Mouse (Mus musculus) layer of hippocampus, postnatal 36 days (tissue): ENCODE results near the gene Rasa2. TPM values are rescaled to one million over a fixed set of nuclear protein-coding genes. Genes with fewer than 3 reads are reported as not detected.
A peak's percentile ranks its signal among the peaks of the same experiment; 100 is the strongest.
"Not testable (repeated sequence)": the region's sequence is repeated elsewhere in the genome, so short reads cannot be mapped to it uniquely, and the experiment has no call there.

Experiments
- DNase-seq, 2 experiments: peaks; one replicate each; pipeline ENCODE4 v3.0.0; 2022
- total RNA-seq, 2 experiments: library from RNA; stranded (reverse); gene quantifications; 2 replicates each; pipeline ENCODE4 v1.2.3; 2021

The Rasa2 gene
- total RNA-seq, 2 experiments from 2014 or later, result 29.5 to 35.3 TPM

- DNase-seq, result no peak
These were observed 48.3 kb downstream of the Rasa2 start for GRCm38 (mm10) chr9:96583076-96583475.

DNA sequence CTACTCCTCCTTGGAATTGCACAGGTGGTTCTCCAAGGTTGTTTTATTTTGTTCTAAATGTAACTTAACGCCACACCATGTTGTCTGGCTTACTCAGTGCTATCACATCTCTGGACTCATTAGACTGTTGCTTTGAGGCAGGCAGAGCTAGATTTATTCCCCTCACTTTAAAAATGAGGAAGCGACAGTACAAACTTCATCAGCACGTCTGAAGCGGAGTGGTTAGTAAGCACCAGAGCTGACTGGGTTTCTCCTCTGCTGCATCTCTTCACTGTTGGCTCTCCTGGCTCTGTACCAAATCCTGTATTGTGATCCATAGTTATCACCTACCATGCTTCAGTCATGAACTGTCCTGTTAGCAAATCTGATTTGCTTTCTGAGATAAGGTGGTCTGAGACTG lies 53.2 kb downstream of the Rasa2 start:
- DNase-seq, result no peak

- DNase-seq, result no peak
These were observed 53.7 kb downstream of the Rasa2 start for GRCm38 (mm10) chr9:96577674-96578073.

DNA sequence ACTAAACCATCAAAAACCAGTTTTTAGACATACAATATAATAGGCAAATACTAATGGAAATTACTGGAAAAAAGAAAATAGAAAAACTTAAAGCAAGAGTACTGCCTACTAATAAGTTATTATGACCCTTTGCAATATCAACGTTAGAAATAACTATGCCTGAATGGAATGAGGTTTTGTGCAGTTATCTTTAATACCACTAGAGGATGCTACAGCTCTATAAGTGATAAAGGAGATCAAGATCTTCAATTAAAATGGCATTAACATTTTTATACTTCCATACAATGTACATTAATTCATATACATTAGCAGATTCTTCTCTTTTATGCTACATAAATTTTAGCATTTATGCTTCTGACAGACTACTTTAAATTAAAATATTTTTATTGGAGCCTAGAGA lies 58.2 kb downstream of the Rasa2 start:
- no peak for DNase-seq

DNA sequence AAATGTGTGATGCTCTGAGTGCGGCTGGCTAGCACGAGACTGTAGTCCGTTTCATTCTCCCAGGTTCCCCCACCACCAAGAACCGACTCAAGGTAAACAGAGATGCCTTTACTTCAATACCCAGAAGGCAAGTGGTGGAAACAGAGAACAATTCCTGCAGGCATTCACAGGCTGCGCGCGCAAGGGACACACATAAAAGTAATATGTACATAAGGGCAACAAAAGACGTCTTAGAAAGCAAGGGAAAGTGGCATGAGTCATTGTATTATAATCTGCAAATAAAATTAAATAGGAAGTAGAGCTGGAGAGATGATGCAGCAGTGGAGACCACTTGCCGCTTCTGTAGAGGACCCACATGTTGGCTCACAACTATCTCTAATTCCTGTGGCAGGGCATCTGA lies 58.7 kb downstream of the Rasa2 start:
- DNase-seq, result no peak

DNA sequence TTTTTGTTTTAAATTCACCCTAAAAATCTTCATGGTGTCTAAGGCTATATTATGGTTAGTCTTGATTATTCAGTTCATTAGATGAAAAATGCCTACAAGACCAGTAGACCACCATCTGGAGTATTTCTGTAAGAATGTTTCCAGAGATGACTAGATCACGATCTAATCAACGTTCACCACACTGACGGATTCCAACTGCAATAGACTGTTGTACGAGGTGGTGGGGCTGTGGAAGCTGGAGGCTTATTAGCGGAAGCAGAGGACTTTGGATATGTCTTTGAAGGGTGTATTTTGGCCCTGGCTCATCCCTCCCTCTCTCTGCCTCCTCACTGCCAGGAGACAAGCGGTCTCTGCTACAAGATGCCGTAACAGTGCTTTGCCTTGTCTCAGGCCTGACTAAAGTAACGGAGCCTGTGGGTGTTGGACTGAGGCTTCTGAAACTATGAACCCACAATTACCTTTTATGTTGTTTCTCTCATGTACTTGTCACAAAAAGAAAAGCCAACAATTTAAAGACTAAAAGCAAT lies 64.9 kb downstream of the Rasa2 start:
- no peak for DNase-seq

GRCm38 (mm10) chr9:96563501-96563900 lies 67.9 kb downstream of the Rasa2 start:
- no peak for DNase-seq

DNA sequence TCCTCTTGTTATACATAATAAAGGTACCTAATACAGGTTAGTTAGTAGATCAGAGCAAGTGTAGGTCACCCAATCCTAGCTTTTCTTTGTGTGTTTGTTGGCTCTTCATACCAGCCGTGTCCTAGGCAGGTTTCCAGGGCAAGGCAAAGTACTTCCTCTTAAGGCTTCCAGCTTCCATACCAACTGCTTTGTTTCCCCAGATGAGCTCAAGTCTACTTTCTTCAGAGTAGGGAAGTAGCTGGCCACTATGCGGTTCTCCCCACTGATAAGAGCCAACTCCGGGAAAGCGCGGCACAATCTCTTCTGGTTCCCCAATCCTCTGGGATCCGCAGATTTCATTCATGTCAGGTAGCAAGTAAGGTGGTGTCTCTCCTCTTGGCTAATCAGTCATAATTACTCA lies 72.3 kb downstream of the Rasa2 start:
- no peak for DNase-seq

- DNase-seq, result no peak
These were observed 72.8 kb downstream of the Rasa2 start for GRCm38 (mm10) chr9:96558594-96558993.

DNA sequence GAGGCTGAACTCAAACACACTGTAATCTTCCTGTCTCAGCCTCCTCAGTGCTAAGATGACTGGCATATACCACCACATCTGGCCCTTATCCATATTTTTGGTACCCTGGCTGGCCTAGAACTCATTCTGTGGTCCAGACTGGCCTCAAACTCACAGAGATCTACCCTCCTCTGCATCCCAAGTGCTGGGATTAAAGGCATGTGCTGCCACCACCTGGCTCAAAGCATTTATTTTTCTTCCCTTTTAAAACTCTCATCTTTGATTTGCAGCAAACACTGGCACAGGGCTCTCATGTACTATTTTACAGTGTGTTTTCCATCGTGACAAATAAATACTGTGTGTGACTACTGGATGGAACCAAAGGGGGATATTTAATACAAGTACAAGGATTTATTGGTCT lies 77.3 kb downstream of the Rasa2 start:
- no peak for DNase-seq

DNA sequence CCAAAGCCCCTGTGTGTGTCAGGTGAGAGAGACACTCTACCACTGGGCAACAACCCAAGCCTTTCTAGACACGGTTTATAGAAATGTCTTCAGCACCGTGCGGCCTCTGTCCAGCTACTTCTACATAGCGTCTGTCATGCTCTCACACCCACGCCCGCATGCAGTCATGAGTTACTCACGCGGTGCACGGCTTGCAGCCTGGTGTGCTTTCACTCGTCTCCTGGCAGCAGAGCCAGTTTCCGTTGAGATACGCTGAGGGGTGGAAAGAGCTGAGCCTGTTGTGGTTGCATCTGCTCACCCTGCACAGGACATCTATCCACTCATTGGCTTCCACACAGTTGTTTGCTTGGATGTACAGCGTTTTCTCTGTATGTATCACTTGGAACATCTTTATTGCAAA lies 86.0 kb downstream of the Rasa2 start:
- no peak for DNase-seq

GRCm38 (mm10) chr9:96543643-96544640 lies 87.5 kb downstream of the Rasa2 start:
- DNase-seq, result peak; percentile 46 to 57

DNA sequence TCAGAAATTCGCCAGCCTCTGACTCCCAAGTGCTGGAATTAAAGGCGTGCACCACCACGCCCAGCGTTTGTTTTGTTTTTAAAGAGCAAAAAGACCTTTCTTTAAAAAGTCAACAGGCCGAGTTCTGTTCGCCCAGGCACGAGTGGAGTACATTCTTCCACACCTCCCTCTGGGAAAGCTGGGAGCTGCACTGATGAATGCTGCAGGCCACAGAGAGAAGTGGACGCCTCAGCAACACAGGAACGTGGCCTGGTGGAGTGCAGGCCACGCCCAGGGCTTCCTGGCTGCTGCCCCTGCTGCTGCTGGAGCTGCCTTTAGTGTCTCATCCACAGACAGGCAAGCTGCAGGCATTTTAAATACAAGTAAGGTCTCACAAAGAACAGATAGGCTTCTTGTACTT lies 92.5 kb downstream of the Rasa2 start:
- DNase-seq, result no peak

GRCm38 (mm10) chr9:96537615-96537919 lies 93.8 kb downstream of the Rasa2 start:
- no peak for DNase-seq

DNA sequence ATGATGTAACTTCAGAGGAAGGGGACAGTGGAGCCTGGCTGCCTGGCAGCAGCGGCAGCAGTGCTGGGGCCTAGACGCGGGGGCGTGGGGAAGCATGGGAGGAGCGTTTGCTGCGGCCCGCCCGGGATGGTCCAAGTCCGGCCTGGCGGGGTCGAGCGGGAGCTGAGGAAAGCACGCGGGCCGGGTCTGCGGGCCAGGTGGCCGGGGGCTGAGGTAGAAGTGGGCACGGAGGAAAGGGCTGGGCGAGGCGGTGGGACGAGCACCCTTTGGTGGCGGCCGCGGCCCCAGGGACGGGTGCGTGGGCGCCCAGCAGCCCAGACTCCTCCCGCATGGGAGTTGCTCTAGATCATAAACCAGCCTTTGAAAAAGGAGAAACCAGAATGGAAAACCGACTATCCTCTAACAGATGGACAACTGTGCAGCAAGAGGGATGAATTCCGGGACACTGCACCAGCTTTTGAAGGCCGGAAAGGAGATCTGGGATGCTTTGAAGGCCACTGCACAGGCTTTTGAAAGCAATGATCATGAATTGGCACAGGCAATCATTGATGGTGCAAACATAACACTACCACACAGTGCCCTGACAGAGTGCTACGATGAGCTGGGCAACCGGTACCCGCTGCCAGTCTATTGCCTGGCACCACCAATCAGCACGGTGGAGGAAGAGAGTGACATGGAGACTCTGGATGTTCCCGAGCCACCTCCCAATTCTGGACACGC lies 94.4 kb downstream of the Rasa2 start:
- peak in 1 of 2 experiments; percentile 10 for DNase-seq

DNA sequence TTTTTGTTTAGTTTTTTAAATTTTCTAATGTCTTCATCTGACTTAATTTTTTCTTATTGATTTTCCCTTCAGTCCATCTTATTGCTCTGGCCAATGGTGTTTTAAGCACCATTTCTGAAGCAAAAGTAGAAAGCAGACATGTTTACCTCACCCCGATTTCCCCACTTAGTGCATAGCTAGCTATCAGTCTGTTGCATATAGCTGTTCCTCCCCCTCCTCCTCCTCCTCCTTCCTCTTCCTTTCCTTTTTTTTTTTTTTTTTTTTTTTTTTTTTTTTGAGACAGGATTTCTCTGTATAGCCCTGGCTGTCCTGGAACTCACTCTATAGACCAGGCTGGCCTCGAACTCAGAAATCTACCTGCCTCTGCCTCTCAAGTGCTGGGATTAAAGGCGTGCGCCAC lies 95.3 kb downstream of the Rasa2 start:
- DNase-seq, result not testable (repeated sequence)

- no peak for DNase-seq
These were observed 96.0 kb downstream of the Rasa2 start for GRCm38 (mm10) chr9:96535431-96535830.

DNA sequence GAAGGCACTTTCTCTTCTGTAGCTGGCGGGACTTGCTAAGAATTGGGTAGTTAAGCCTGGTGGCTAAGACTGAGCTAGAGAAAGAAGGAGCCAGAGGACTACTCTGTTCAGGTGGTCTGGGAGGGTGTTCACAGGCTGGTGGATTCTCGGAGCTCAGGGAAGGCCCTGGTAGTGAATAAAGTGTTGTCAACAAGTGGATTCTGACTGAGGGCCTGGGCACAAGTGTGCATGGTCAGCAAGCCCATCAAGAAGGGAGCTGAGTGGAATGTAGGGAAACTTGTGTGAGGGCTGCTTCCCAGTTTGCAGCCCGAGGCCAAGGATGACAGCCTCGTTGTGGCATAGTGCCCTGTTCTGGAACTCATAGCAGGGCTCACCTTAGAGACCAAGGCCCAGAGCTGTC lies 97.2 kb downstream of the Rasa2 start:
- DNase-seq, result no peak

DNA sequence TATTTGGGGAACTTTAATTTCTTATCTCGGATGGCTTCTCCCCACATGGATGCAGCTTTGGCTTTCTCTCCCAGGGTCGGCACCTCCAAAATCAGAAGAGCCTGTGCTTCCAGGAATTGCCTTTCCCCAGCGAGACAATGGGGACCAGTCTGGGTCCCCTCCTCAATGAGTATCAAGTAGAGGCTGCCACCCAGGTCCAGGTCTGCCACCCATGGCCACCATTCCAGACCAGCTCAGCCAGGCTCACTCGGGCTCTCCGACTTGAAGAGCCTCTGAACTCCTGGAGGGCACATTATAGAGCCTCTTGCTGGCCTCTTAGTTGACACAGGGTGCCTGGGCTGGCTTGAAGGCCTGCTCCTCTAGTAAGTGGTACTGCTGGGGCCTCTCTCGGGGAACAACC lies 97.9 kb downstream of the Rasa2 start:
- no peak for DNase-seq

DNA sequence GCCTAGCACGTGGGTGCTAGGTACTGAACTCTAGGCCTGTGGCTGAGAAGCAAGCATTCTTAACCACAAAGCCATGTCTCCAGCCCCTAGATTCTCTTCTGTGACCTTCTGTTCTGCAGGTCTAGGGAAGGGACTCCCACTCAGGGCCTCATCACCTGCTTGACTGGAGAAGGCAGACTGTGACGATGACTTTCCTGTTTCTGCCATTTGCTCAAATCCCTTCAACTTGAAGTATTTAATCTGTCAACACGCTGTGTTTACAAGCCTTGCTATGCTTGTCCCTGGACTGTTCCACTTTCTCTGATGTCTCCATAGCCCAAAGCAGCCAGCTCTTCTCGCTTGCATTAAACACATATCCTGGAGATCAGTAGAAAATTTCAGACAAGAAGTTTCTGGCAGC lies 98.9 kb downstream of the Rasa2 start:
- no peak for DNase-seq

GRCm38 (mm10) chr9:96530674-96531081 lies 100.7 kb downstream of the Rasa2 start:
- DNase-seq, result no peak

- DNase-seq, result no peak
These were observed 101.3 kb downstream of the Rasa2 start for GRCm38 (mm10) chr9:96529961-96530673.

- no peak for DNase-seq
These were observed 105.4 kb downstream of the Rasa2 start for GRCm38 (mm10) chr9:96526011-96526410.
